Mouse (Mus musculus): Measurements from ENCODE around the gene Fam229a. TPM values are rescaled to one million over a fixed set of nuclear protein-coding genes. Genes with fewer than 3 reads are reported as not detected.

The Fam229a gene
- polyA plus RNA-seq, 1 experiment from 2014 or later: not detected

GRCm38 (mm10) chr4:129502327-129502888 is 11.4 kb downstream of the Fam229a start:
- H3K4me2 ChIP-seq (ENCODE audit: low read length): no peak overlapping the region
- ATAC-seq (replicated peaks; ENCODE audit: low FRiP score, low TSS enrichment, low read depth) (no peak), DNase-seq (ENCODE audit: low spot score) (no peak)
- H3K27me3 ChIP-seq (replicated peaks; ENCODE audit: control insufficient read depth, insufficient read depth, low read length): no peaks in the 10 kb centered on the region
- H3K27ac ChIP-seq (ENCODE audit: low read depth): peak overlapping the region; percentile 59
- H3K4me1 ChIP-seq (replicated peaks; ENCODE audit: control insufficient read depth, insufficient read depth, low read length): peaks cover 18% of the 10 kb centered on the region; the same call in 1 of the 2 replicates
- H3K9ac ChIP-seq (ENCODE audit: low read length): no peak overlapping the region
- no peaks in the 10 kb centered on the region for H3K9me3 ChIP-seq (ENCODE audit: control insufficient read depth, low read length)
- no peaks in the 10 kb centered on the region for H3K36me3 ChIP-seq (ENCODE audit: control insufficient read depth, insufficient read depth, low read length)
- 49% methylated on average over 9 of the region's 9 CpGs for WGBS
- H3K4me3 ChIP-seq (ENCODE audit: low read depth, low read length): no peak overlapping the region

DNA sequence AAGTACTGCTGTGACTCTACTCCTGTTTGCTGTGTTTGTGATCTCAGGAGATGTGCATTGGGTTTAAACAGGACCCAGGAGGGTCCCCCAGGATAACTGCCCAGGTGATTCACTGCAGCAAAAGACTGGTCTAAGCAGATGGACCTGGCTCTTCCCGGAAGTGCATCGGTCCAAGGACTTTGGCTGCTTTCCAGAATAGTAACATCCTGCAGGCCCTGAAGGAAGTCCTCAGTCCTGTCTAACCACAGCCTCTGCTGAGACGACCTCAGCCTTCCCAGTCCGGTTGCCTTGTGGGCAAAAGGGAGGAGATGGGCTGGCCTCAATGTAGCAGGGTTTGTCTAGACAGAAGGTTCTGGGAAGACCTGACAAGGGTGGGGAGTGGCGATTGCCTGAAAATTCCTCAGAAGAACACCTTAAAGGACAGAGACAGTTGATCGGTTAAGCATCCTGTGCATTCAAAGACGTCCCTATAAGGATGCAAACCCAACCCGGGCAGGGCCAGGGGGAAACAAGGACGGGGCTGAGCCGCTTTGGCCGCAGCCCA is 12.0 kb downstream of the Fam229a start:
- Histone ChIP-seq H3K27ac (ENCODE audit: low read depth) (peak overlapping the region; percentile 59), H3K27me3 (replicated peaks; ENCODE audit: control insufficient read depth, insufficient read depth, low read length) (no peaks in the 10 kb centered on the region), H3K9ac (ENCODE audit: low read length) (no peak overlapping the region), H3K9me3 (ENCODE audit: control insufficient read depth, low read length) (no peaks in the 10 kb centered on the region), H3K4me3 (ENCODE audit: low read depth, low read length) (no peak overlapping the region), H3K4me1 (replicated peaks; ENCODE audit: control insufficient read depth, insufficient read depth, low read length) (peaks cover 18% of the 10 kb centered on the region; the same call in 1 of the 2 replicates), H3K4me2 (ENCODE audit: low read length) (no peak overlapping the region), H3K36me3 (ENCODE audit: control insufficient read depth, insufficient read depth, low read length) (no peaks in the 10 kb centered on the region)
- no peak for ATAC-seq (replicated peaks; ENCODE audit: low FRiP score, low TSS enrichment, low read depth)
- no peak for DNase-seq (ENCODE audit: low spot score)
- 54% methylated on average over 11 of the region's 11 CpGs for WGBS

- Histone ChIP-seq H3K4me1 (replicated peaks; ENCODE audit: control insufficient read depth, insufficient read depth, low read length) (peaks cover 16% of the 10 kb centered on the region; the same call in 1 of the 2 replicates), H3K9ac (ENCODE audit: low read length) (no peak overlapping the region), H3K27ac (ENCODE audit: low read depth) (no peak overlapping the region), H3K4me2 (ENCODE audit: low read length) (no peak overlapping the region), H3K27me3 (replicated peaks; ENCODE audit: control insufficient read depth, insufficient read depth, low read length) (no peaks in the 10 kb centered on the region), H3K4me3 (ENCODE audit: low read depth, low read length) (no peak overlapping the region), H3K9me3 (ENCODE audit: control insufficient read depth, low read length) (no peaks in the 10 kb centered on the region), H3K36me3 (ENCODE audit: control insufficient read depth, insufficient read depth, low read length) (no peaks in the 10 kb centered on the region)
- 78% methylated on average over 3 of the region's 3 CpGs for WGBS
- DNase-seq (ENCODE audit: low spot score): no peak
- ATAC-seq (replicated peaks; ENCODE audit: low FRiP score, low TSS enrichment, low read depth): no peak
Measured at GRCm38 (mm10) chr4:129505511-129505910, 14.5 kb downstream of the Fam229a start.

DNA sequence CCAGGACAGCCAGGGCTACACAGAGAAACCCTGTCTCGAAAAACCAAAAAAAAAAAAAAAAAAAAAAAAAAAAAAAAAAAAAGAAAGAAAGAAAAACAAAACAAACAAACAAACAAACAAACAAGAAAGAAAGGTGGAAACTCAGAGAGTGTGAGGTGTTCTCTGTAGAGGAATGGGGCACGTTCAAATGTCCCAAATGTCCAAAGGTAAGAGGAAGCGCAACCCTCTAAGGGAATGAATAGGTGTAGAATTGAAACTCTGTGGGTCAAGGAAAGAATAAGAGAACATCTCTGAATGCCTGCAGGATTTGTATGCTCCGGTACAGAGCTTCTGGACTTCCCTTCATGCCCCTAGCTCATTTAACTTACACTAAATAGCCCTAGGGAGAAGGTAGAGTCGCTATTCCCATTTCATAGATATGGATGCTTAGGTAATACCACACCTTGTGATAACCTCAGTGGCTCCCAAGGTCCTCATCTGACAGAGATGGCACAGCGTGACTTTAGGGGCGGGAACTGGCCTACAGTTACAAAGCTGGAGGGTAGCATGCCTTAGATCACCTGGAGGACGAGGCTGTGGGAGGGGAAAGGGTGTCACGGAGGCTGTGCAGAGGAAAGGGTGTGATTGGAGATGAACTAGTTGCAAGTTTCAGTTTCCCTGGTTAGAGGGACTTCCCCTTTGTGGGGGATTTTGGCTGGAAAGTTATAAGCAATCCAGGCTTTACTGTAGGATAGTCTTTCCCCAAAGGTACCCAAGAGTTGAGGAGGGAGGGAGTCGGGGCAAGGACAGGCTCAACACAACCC is 16.6 kb downstream of the Fam229a start:
- H3K4me3 ChIP-seq (ENCODE audit: low read depth, low read length): no peak overlapping the region
- no peak overlapping the region for H3K27ac ChIP-seq (ENCODE audit: low read depth)
- H3K9ac ChIP-seq (ENCODE audit: low read length): no peak overlapping the region
- peaks cover 7% of the 10 kb centered on the region; the same call in 1 of the 2 replicates for H3K4me1 ChIP-seq (replicated peaks; ENCODE audit: control insufficient read depth, insufficient read depth, low read length)
- no peaks in the 10 kb centered on the region for H3K9me3 ChIP-seq (ENCODE audit: control insufficient read depth, low read length)
- no peak overlapping the region for H3K4me2 ChIP-seq (ENCODE audit: low read length)
- 58% methylated on average over 9 of the region's 10 CpGs for WGBS
- no peaks in the 10 kb centered on the region for H3K36me3 ChIP-seq (ENCODE audit: control insufficient read depth, insufficient read depth, low read length)
- DNase-seq (ENCODE audit: low spot score) (no peak), ATAC-seq (replicated peaks; ENCODE audit: low FRiP score, low TSS enrichment, low read depth) (no peak)
- no peaks in the 10 kb centered on the region for H3K27me3 ChIP-seq (replicated peaks; ENCODE audit: control insufficient read depth, insufficient read depth, low read length)

- 58% methylated on average over 3 of the region's 3 CpGs for WGBS
- Histone ChIP-seq H3K9me3 (ENCODE audit: control insufficient read depth, low read length) (no peaks in the 10 kb centered on the region), H3K27ac (ENCODE audit: low read depth) (no peak overlapping the region), H3K4me2 (ENCODE audit: low read length) (no peak overlapping the region), H3K36me3 (ENCODE audit: control insufficient read depth, insufficient read depth, low read length) (no peaks in the 10 kb centered on the region), H3K9ac (ENCODE audit: low read length) (no peak overlapping the region), H3K4me1 (replicated peaks; ENCODE audit: control insufficient read depth, insufficient read depth, low read length) (0 out of 2 replicates have a peak, but pooled peaks cover 7% of the 10 kb centered on the region), H3K4me3 (ENCODE audit: low read depth, low read length) (no peak overlapping the region), H3K27me3 (replicated peaks; ENCODE audit: control insufficient read depth, insufficient read depth, low read length) (no peaks in the 10 kb centered on the region)
- DNase-seq (ENCODE audit: low spot score) (no peak), ATAC-seq (replicated peaks; ENCODE audit: low FRiP score, low TSS enrichment, low read depth) (no peak)
Measured at GRCm38 (mm10) chr4:129508237-129508515, 17.2 kb downstream of the Fam229a start.

DNA sequence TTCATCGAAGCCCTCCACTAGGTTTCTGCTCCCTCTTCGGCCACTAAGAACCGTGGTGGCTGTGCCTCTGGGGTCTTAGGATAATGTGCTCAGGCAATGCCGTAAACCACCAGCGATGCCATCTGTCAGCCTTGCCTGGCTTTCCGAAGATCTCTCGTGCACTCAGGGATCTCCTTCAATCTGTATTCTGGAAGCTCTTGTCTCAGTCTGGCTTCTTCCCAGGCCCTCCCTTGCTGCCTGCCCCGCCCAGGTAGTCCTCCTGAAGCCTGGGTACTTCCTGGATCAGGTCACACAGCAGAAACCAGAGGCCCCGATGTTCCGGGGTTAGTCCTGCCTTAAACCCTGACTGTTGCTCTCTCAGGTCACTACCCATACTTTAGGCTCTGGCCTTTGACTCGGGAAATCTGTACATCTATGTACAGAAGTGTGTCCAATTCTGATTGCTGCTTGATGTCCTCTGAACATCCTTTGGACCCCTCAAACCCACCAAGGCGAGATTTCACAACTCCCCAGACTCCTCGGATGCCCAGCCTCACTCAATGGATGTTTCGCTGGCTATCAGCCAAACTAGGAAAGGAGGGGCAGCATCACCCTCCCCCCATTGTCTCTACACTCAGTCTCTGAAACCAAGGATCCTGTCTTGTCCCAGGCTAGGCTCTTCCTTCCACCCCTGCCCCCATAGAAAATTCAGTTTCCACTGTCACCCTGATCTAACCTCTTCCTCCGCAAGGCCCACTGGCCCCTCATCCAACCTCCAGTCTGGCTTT is 18.0 kb downstream of the Fam229a start:
- Histone ChIP-seq H3K9me3 (ENCODE audit: control insufficient read depth, low read length) (no peaks in the 10 kb centered on the region), H3K27ac (ENCODE audit: low read depth) (no peak overlapping the region), H3K27me3 (replicated peaks; ENCODE audit: control insufficient read depth, insufficient read depth, low read length) (no peaks in the 10 kb centered on the region), H3K4me1 (replicated peaks; ENCODE audit: control insufficient read depth, insufficient read depth, low read length) (0 out of 2 replicates have a peak, but pooled peaks cover 7% of the 10 kb centered on the region), H3K4me2 (ENCODE audit: low read length) (no peak overlapping the region), H3K36me3 (ENCODE audit: control insufficient read depth, insufficient read depth, low read length) (no peaks in the 10 kb centered on the region), H3K4me3 (ENCODE audit: low read depth, low read length) (no peak overlapping the region), H3K9ac (ENCODE audit: low read length) (no peak overlapping the region)
- DNase-seq (ENCODE audit: low spot score) (no peak), ATAC-seq (replicated peaks; ENCODE audit: low FRiP score, low TSS enrichment, low read depth) (no peak)
- WGBS: 52% methylated on average over 15 of the region's 15 CpGs

DNA sequence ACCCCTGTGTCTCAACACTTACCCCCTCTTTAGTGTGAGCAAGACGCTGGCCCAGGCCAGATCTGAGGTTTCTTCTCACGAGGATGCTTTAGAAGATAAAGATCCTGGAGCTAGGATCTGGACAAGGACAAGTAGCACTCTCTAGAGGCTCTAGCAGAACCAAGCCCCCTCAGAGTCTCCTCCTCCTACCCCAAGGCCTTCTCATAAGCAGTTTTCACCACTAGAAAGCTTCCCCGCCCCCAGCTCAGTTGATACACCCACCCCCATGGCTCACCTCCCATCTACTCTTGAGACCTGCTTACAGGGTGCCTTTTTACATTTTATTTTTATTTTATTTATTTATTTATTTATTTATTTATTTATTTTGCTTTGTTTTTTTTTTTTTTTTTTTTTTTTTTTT is 18.7 kb downstream of the Fam229a start:
- Histone ChIP-seq H3K9ac (ENCODE audit: low read length) (no peak overlapping the region), H3K4me2 (ENCODE audit: low read length) (no peak overlapping the region), H3K27ac (ENCODE audit: low read depth) (no peak overlapping the region), H3K9me3 (ENCODE audit: control insufficient read depth, low read length) (no peaks in the 10 kb centered on the region), H3K4me3 (ENCODE audit: low read depth, low read length) (no peak overlapping the region), H3K27me3 (replicated peaks; ENCODE audit: control insufficient read depth, insufficient read depth, low read length) (no peaks in the 10 kb centered on the region), H3K4me1 (replicated peaks; ENCODE audit: control insufficient read depth, insufficient read depth, low read length) (0 out of 2 replicates have a peak, but pooled peaks cover 7% of the 10 kb centered on the region), H3K36me3 (ENCODE audit: control insufficient read depth, insufficient read depth, low read length) (no peaks in the 10 kb centered on the region)
- DNase-seq (ENCODE audit: low spot score) (no peak), ATAC-seq (replicated peaks; ENCODE audit: low FRiP score, low TSS enrichment, low read depth) (no peak)
- WGBS: 67% methylated on average over 3 of the region's 3 CpGs

- DNase-seq (ENCODE audit: low spot score) (no peak), ATAC-seq (replicated peaks; ENCODE audit: low FRiP score, low TSS enrichment, low read depth) (no peak)
- Histone ChIP-seq H3K4me2 (ENCODE audit: low read length) (no peak overlapping the region), H3K36me3 (ENCODE audit: control insufficient read depth, insufficient read depth, low read length) (0 out of 2 replicates have a peak, but pooled peaks cover 9% of the 10 kb centered on the region), H3K4me3 (ENCODE audit: low read depth, low read length) (no peak overlapping the region), H3K9ac (ENCODE audit: low read length) (no peak overlapping the region), H3K27me3 (replicated peaks; ENCODE audit: control insufficient read depth, insufficient read depth, low read length) (no peaks in the 10 kb centered on the region), H3K4me1 (replicated peaks; ENCODE audit: control insufficient read depth, insufficient read depth, low read length) (0 out of 2 replicates have a peak, but pooled peaks cover 14% of the 10 kb centered on the region), H3K9me3 (ENCODE audit: control insufficient read depth, low read length) (no peaks in the 10 kb centered on the region), H3K27ac (ENCODE audit: low read depth) (peak overlapping the region; percentile 6; the same call in 1 of the 2 replicates)
- 67% methylated on average over 6 of the region's 6 CpGs for WGBS
Measured at GRCm38 (mm10) chr4:129510723-129511412, 19.9 kb downstream of the Fam229a start.
